Mouse (Mus musculus): ENCODE measurements around the gene Prtn3. TPM values are rescaled to one million over a fixed set of nuclear protein-coding genes. Genes with fewer than 3 reads are reported as not detected.

Gene Prtn3
- polyA plus RNA-seq, 1 experiment = 0.22 TPM

- no peaks in the 10 kb centered on the region for H3K79me2 ChIP-seq (ENCODE audit: control insufficient read depth, insufficient read depth)
- H3K4me2 ChIP-seq (ENCODE audit: low read depth) = peak overlapping the region; percentile 92
- H3ac ChIP-seq (ENCODE audit: control insufficient read depth, insufficient read length) = no peak overlapping the region
- H3K27me3 ChIP-seq (ENCODE audit: control insufficient read depth, insufficient read depth, insufficient read length) = no peaks in the 10 kb centered on the region
- peak overlapping the region; percentile 29 for H3K4me3 ChIP-seq
- no peaks in the 10 kb centered on the region for H3K36me3 ChIP-seq (ENCODE audit: control insufficient read depth, insufficient read depth)
- TF ChIP-seq POLR2AphosphoS2 (IDR thresholded peaks at IDR 0.05; ENCODE audit: insufficient read length, low read depth) = peak; percentile 53
- TF ChIP-seq MYOD1 (IDR thresholded peaks at IDR 0.05; ENCODE audit: control insufficient read depth in 1 of 3, insufficient read length in 2 of 3, low read depth in 2 of 3) = peak in 1 of 3 experiments; percentile 25
- TF ChIP-seq CEBPB (IDR thresholded peaks at IDR 0.05; ENCODE audit: insufficient read depth, poor library complexity, severe bottlenecking) = no peak
- peak; percentile 57 for TF ChIP-seq POLR2A (IDR thresholded peaks at IDR 0.05; ENCODE audit: insufficient read length, low read depth)
Measured at GRCm38 (mm10) chr10:79840644-79841551, 33.4 kb upstream of the Prtn3 start.

GRCm38 (mm10) chr10:79842322-79842721 lies 32.0 kb upstream of the Prtn3 start:
- no peaks in the 10 kb centered on the region for H3K79me2 ChIP-seq (ENCODE audit: control insufficient read depth, insufficient read depth)
- H3K4me2 ChIP-seq (ENCODE audit: low read depth) = peak overlapping the region; percentile 92
- no peak overlapping the region for H3ac ChIP-seq (ENCODE audit: control insufficient read depth, insufficient read length)
- H3K36me3 ChIP-seq (ENCODE audit: control insufficient read depth, insufficient read depth) = no peaks in the 10 kb centered on the region
- TF ChIP-seq MYOG (IDR thresholded peaks at IDR 0.05; ENCODE audit: control insufficient read depth in 1 of 3, insufficient read depth in 1 of 3, insufficient read length in 2 of 3, low read depth in 2 of 3) (peak in 1 of 3 experiments; percentile 44), POLR2AphosphoS2 (IDR thresholded peaks at IDR 0.05; ENCODE audit: insufficient read length, low read depth) (peak; percentile 22), MAX (IDR thresholded peaks at IDR 0.05; ENCODE audit: low read depth) (no peak), MYOD1 (IDR thresholded peaks at IDR 0.05; ENCODE audit: control insufficient read depth in 1 of 3, insufficient read length in 2 of 3, low read depth in 2 of 3) (peak in 1 of 3 experiments; percentile 20), USF1 (IDR thresholded peaks at IDR 0.05; ENCODE audit: low read depth) (no peak), POLR2A (IDR thresholded peaks at IDR 0.05; ENCODE audit: insufficient read length, low read depth) (peak; percentile 20)
- H3K27me3 ChIP-seq (ENCODE audit: control insufficient read depth, insufficient read depth, insufficient read length) = no peaks in the 10 kb centered on the region
- H3K4me3 ChIP-seq = peak overlapping the region; percentile 29

DNA sequence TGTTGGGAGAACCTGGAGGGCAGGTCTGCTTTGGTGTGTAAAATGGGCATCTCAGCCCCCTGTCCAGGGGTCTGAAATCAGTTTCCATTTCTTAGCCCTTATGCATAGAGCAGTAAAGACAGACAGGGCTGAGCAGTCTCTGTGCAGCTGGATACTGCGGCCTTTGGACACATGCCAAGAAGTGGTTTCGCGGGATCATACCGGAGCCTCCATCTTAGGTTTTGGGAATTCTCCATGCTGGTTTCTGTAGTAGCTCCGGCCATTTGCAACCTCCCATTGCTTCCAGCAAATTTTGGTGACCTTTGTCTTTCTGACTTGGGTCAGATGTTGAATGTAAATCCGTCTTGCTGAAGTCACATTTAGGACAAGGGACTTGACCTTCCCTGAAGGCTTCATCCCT lies 30.8 kb upstream of the Prtn3 start:
- H3ac ChIP-seq (ENCODE audit: control insufficient read depth, insufficient read length) = no peak overlapping the region
- H3K4me3 ChIP-seq = no peak overlapping the region
- TF ChIP-seq POLR2A (IDR thresholded peaks at IDR 0.05; ENCODE audit: insufficient read length, low read depth) (no peak), MYOG (IDR thresholded peaks at IDR 0.05; ENCODE audit: control insufficient read depth in 1 of 3, insufficient read depth in 1 of 3, insufficient read length in 2 of 3, low read depth in 2 of 3) (no peak), POLR2AphosphoS2 (IDR thresholded peaks at IDR 0.05; ENCODE audit: insufficient read length, low read depth) (no peak), MAX (IDR thresholded peaks at IDR 0.05; ENCODE audit: low read depth) (no peak), CEBPB (IDR thresholded peaks at IDR 0.05; ENCODE audit: insufficient read depth, poor library complexity, severe bottlenecking) (no peak), SRF (IDR thresholded peaks at IDR 0.05; ENCODE audit: control insufficient read depth, insufficient read length, low read depth) (no peak), USF1 (IDR thresholded peaks at IDR 0.05; ENCODE audit: low read depth) (no peak), TCF3 (IDR thresholded peaks at IDR 0.05; ENCODE audit: insufficient read length, low read depth) (no peak), TCF12 (IDR thresholded peaks at IDR 0.05; ENCODE audit: insufficient read depth, poor library complexity, severe bottlenecking) (no peak), MYOD1 (IDR thresholded peaks at IDR 0.05; ENCODE audit: control insufficient read depth in 1 of 3, insufficient read length in 2 of 3, low read depth in 2 of 3) (no peak), REST (IDR thresholded peaks at IDR 0.05; ENCODE audit: insufficient read depth, insufficient read length) (no peak)
- H3K36me3 ChIP-seq (ENCODE audit: control insufficient read depth, insufficient read depth) = no peaks in the 10 kb centered on the region
- no peaks in the 10 kb centered on the region for H3K79me2 ChIP-seq (ENCODE audit: control insufficient read depth, insufficient read depth)
- no peaks in the 10 kb centered on the region for H3K27me3 ChIP-seq (ENCODE audit: control insufficient read depth, insufficient read depth, insufficient read length)
- H3K4me2 ChIP-seq (ENCODE audit: low read depth) = no peak overlapping the region

DNA sequence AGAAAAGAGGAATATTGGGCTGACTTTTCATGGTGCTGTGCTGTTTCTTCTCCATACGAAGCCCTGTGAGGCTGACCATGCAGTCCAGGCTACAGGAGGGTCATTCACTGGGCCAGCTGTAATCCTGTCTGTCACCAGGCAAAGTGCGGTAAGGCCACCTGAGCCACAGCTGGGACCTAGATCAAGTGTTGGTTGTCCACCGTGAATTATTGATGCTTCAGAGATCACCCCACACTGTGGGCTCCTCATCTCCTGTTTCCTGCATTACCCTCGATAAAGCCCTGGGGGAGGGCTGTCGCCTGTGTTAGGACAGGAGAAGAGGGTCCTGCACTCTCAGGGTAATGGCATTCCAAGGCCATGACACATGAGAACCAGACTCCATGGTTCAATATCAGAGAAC lies 27.7 kb upstream of the Prtn3 start:
- Histone ChIP-seq H3ac (ENCODE audit: control insufficient read depth, insufficient read length) (no peak overlapping the region), H3K79me2 (ENCODE audit: control insufficient read depth, insufficient read depth) (no peaks in the 10 kb centered on the region), H3K4me3 (no peak overlapping the region), H3K27me3 (ENCODE audit: control insufficient read depth, insufficient read depth, insufficient read length) (no peaks in the 10 kb centered on the region), H3K36me3 (ENCODE audit: control insufficient read depth, insufficient read depth) (no peaks in the 10 kb centered on the region), H3K4me2 (ENCODE audit: low read depth) (no peak overlapping the region)
- TF ChIP-seq MYOD1 (IDR thresholded peaks at IDR 0.05; ENCODE audit: control insufficient read depth in 1 of 3, insufficient read length in 2 of 3, low read depth in 2 of 3) (no peak), TCF12 (IDR thresholded peaks at IDR 0.05; ENCODE audit: insufficient read depth, poor library complexity, severe bottlenecking) (no peak), TCF3 (IDR thresholded peaks at IDR 0.05; ENCODE audit: insufficient read length, low read depth) (no peak), MYOG (IDR thresholded peaks at IDR 0.05; ENCODE audit: control insufficient read depth in 1 of 3, insufficient read depth in 1 of 3, insufficient read length in 2 of 3, low read depth in 2 of 3) (no peak), POLR2AphosphoS2 (IDR thresholded peaks at IDR 0.05; ENCODE audit: insufficient read length, low read depth) (no peak), REST (IDR thresholded peaks at IDR 0.05; ENCODE audit: insufficient read depth, insufficient read length) (no peak), POLR2A (IDR thresholded peaks at IDR 0.05; ENCODE audit: insufficient read length, low read depth) (no peak), E2F4 (IDR thresholded peaks at IDR 0.05; ENCODE audit: insufficient read depth) (no peak), CEBPB (IDR thresholded peaks at IDR 0.05; ENCODE audit: insufficient read depth, poor library complexity, severe bottlenecking) (no peak), MAX (IDR thresholded peaks at IDR 0.05; ENCODE audit: low read depth) (no peak), SRF (IDR thresholded peaks at IDR 0.05; ENCODE audit: control insufficient read depth, insufficient read length, low read depth) (no peak), USF1 (IDR thresholded peaks at IDR 0.05; ENCODE audit: low read depth) (no peak)

All from myocyte (in vitro differentiated cells).